Mouse (Mus musculus) midbrain, postnatal 0 days (tissue): ENCODE data around the gene Tacc2. TPM values are rescaled to one million over a fixed set of nuclear protein-coding genes. Genes with fewer than 3 reads are reported as not detected.
A peak's percentile ranks its signal among the peaks of the same experiment; 100 is the strongest.

Source experiments
- ATAC-seq: fragments of 200-750 bp; cut with Nextera tagmentation; 2 replicates; pipeline ENCODE4 v1.8.0; 2017; ENCODE audit warnings: moderate number of reproducible peaks, mild to moderate bottlenecking, moderate TSS enrichment, moderate library complexity; ENCODE audit not compliant: low FRiP score
- DNase-seq: peaks from one replicate; pipeline ENCODE4 v3.0.0-alpha.2; 2015; ENCODE audit warnings: low spot score
- H3K27ac ChIP-seq: fragments of 300-500 bp; sonication (generic); 2 replicates; pipeline ENCODE4 v1.5.1; 2014; ENCODE audit warnings: low read depth, mild to moderate bottlenecking, low read length, mixed read lengths
- H3K27me3 ChIP-seq: fragments of 300-500 bp; sonication (generic); 2 replicates; pipeline ENCODE4 v1.6.1; 2014; ENCODE audit warnings: low read length, control low read depth, mixed read lengths; ENCODE audit not compliant: insufficient read depth
- H3K36me3 ChIP-seq: fragments of 300-500 bp; sonication (generic); 2 replicates; pipeline ENCODE4 v1.6.1; 2014; ENCODE audit warnings: low read length, control low read depth, mixed read lengths; ENCODE audit not compliant: insufficient read depth
- H3K4me1 ChIP-seq: fragments of 300-500 bp; sonication (generic); 2 replicates; pipeline ENCODE4 v1.6.1; 2014; ENCODE audit warnings: mild to moderate bottlenecking, control low read depth, antibody characterized with exemption, low read length, mixed read lengths; ENCODE audit not compliant: insufficient read depth
- H3K4me2 ChIP-seq: fragments of 300-500 bp; sonication (generic); 2 replicates; pipeline ENCODE4 v1.6.1; 2014; ENCODE audit warnings: low read depth, mild to moderate bottlenecking, low read length, mixed read lengths; ENCODE audit not compliant: poor library complexity, severe bottlenecking
- H3K4me3 ChIP-seq: fragments of 300-500 bp; sonication (generic); 2 replicates; pipeline ENCODE4 v1.5.1; 2014; ENCODE audit warnings: low read depth, mild to moderate bottlenecking, low read length, moderate library complexity
- H3K9ac ChIP-seq: fragments of 300-500 bp; sonication (generic); replicated peaks from 2 replicates; pipeline ENCODE4 v1.6.1; 2014; ENCODE audit warnings: mild to moderate bottlenecking, low read length, moderate library complexity, mixed read lengths; ENCODE audit not compliant: poor library complexity, severe bottlenecking
- H3K9me3 ChIP-seq: fragments of 300-500 bp; sonication (generic); 2 replicates; pipeline ENCODE4 v1.6.1; 2016; ENCODE audit warnings: low read length, control low read depth
- CTCF ChIP-seq: IDR thresholded peaks from 2 replicates; pipeline ENCODE4 v1.5.1; 2016; ENCODE audit warnings: antibody characterized with exemption, mild to moderate bottlenecking
- WGBS: fragments of 180-500 bp; shearing (Covaris S2); extraction: QIAGEN DNeasy Blood & Tissue Kit; methylation state at CpG from one replicate; pipeline ENCODE4 v1.1.7; 2014; 5-methylcytosine and 5-hydroxymethylcytosine counted together
- polyA plus RNA-seq: library from polyadenylated mRNA; unstranded; fragments of >200 nt; fragmentation: Nextera tagmentation; extraction: Ambion mirVana; gene quantifications from 2 replicates; pipeline ENCODE4 v1.2.1, GENCODE M21; 2015
- total RNA-seq: library from RNA; depleted of rRNA; stranded (reverse); fragments of >200 nt; gene quantifications from 2 replicates; pipeline ENCODE4 v1.2.3, GENCODE M21; 2014

The Tacc2 gene
- total and polyA plus RNA-seq, 2 experiments from 2014 or later: 54.8 to 55.9 TPM

DNA sequence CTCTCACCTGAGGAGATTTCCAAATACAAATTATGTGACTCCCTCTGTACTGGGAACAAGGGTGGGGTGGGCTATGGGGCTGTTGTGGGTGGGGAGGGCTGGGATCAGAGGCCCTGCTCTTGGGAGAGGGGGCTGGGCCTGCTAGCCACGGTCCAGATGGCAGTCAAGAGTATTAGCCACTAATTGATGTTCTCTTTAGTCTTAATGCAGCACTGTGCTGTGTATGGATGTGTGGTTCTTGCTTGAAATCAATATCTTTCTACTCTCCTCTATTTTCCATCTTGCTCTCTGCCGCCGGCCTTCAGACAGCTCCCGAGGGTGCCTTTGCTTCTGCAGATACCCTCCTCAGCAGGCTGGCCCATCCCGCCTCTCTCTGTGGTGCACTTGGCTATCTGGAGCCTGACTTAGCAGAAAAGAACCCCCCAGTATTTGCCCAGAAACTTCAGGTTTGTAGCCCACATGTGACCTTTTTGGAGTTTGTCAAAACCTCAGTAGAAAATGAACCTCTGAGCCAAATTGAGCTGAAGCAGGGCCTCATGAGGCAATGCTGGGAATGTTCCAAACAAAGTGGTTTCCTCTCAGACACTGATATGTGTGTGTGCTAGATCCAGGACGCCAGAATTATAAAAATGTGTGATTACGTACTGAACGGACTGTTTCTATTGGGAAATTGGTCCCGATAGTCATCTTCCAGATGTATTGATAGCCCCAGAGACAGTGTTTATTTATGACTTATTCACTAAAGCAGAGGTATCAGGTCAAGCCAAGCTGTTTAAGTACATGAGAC, 166.2 kb downstream of the Tacc2 start:
- Histone ChIP-seq H3K36me3 (peaks cover 76% of the 10 kb centered on the region), H3K27me3 (no peaks in the 10 kb centered on the region), H3K9ac (no peak overlapping the region), H3K4me1 (no peaks in the 10 kb centered on the region), H3K4me2 (no peak overlapping the region), H3K9me3 (no peaks in the 10 kb centered on the region), H3K27ac (no peak overlapping the region), H3K4me3 (no peak overlapping the region)
- DNase-seq (no peak), ATAC-seq (no peak)
- TF ChIP-seq CTCF: no peak
- 84% methylated on average over 9 of the region's 9 CpGs for WGBS

DNA sequence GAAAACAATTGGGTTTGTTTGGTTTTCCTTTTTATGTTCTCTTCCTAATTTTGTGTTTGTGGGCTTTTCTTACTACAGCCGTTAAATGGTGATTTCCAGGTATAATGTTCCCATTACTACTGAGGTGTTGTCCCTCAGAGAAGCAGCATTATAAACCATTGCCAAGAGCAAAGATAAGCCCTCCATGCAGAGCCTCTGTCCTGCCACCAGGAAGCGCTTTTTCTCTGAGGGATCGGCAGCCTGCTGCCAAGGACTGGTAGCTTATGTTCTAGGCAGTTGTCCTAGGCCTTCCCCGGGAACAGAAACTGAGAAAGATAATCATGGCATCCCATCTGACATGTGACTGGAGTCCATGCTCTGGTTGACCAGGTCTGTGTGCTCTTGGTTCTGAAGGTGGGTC, 171.9 kb downstream of the Tacc2 start:
- Histone ChIP-seq H3K36me3 (peaks cover 50% of the 10 kb centered on the region), H3K9ac (no peak overlapping the region), H3K4me1 (peaks cover 8% of the 10 kb centered on the region; the same call in 1 of the 2 replicates), H3K27ac (no peak overlapping the region), H3K27me3 (no peaks in the 10 kb centered on the region), H3K4me3 (no peak overlapping the region), H3K4me2 (no peak overlapping the region), H3K9me3 (no peaks in the 10 kb centered on the region)
- DNase-seq (no peak), ATAC-seq (no peak)
- no peak; the same call in 1 of the 2 replicates for TF ChIP-seq CTCF
- 91% methylated on average over 4 of the region's 4 CpGs for WGBS

DNA sequence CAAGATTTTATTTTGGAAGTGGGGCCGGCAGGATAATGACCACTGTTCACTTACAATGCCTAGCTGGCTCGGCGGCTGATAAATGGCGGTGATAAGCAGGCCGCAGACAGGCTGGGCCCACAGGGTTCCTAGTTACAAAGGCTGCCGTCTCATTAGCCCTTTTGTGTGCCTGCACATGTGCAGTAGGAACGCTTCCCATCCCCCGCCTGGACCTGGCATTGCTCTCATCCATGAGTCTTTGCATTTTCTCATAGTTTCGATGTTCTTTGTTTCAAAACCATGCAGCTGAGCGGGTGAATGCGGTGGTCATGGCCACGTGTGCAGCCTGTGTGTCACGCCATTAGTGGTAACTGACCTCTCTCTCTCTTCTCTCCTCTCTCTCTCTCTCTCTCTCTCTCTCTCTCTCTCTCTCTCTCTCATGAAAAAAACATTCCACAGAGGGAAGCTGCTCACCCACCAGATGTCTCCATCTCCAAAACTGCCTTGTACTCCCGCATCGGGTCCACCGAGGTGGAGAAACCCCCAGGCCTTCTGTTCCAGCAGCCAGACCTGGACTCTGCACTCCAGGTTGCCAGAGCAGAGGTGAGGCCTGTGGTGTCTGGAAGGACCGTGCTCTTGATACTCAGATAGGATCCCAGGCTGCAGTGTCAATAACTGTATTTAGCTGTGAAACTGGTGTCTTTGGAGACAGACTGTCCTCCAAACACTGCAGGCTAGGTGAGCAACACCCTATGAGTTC, 173.7 kb downstream of the Tacc2 start:
- ATAC-seq: peak; percentile 12; the same call in 1 of the 2 replicates
- H3K4me2 ChIP-seq: no peak overlapping the region

GRCm38 (mm10) chr7:130751678-130752077, 174.4 kb downstream of the Tacc2 start:
- H3K9ac ChIP-seq: no peak overlapping the region
- no peak overlapping the region for H3K27ac ChIP-seq
- TF ChIP-seq CTCF: no peak
- ATAC-seq: no peak
- no peaks in the 10 kb centered on the region for H3K27me3 ChIP-seq
- H3K4me2 ChIP-seq: no peak overlapping the region
- no peak for DNase-seq
- H3K4me1 ChIP-seq: peaks cover 8% of the 10 kb centered on the region; the same call in 1 of the 2 replicates
- H3K36me3 ChIP-seq: peaks cover 38% of the 10 kb centered on the region
- WGBS: 55% methylated on average over 9 of the region's 9 CpGs
- H3K4me3 ChIP-seq: no peak overlapping the region
- H3K9me3 ChIP-seq: no peaks in the 10 kb centered on the region

More for the DNA sequence above, 173.7 kb downstream of the Tacc2 start:
- H3K27me3 ChIP-seq: no peaks in the 10 kb centered on the region
- no peak for TF ChIP-seq CTCF
- H3K27ac ChIP-seq: peak overlapping the region; percentile 48
- H3K36me3 ChIP-seq: peaks cover 41% of the 10 kb centered on the region
- WGBS: 14% methylated on average over 17 of the region's 17 CpGs
- H3K4me3 ChIP-seq: no peak overlapping the region
- H3K9me3 ChIP-seq: no peaks in the 10 kb centered on the region
- peaks cover 8% of the 10 kb centered on the region; the same call in 1 of the 2 replicates for H3K4me1 ChIP-seq
- no peak overlapping the region for H3K9ac ChIP-seq
- DNase-seq: peak; percentile 66

- TF ChIP-seq CTCF: peak; percentile 68
- Histone ChIP-seq H3K9ac (no peak overlapping the region), H3K4me2 (no peak overlapping the region), H3K27ac (no peak overlapping the region), H3K36me3 (peaks cover 44% of the 10 kb centered on the region), H3K4me1 (peaks cover 7% of the 10 kb centered on the region; the same call in 1 of the 2 replicates), H3K27me3 (no peaks in the 10 kb centered on the region), H3K9me3 (no peaks in the 10 kb centered on the region), H3K4me3 (no peak overlapping the region)
- WGBS: 98% methylated on average over 2 of the region's 2 CpGs
- ATAC-seq (no peak), DNase-seq (peak; percentile 80)
Observed at GRCm38 (mm10) chr7:130754790-130755189, 177.6 kb downstream of the Tacc2 start.
